Mouse (Mus musculus) liver, embryonic 14.5 days (tissue): ENCODE measurements at regions not wholly inside any gene's neighbourhood (a gene's known extent, or its start where the extent isn't known, plus 50 kb on each side); places are given as distances from the start of the nearest gene placed in this dataset.

ENCODE experiments used
- CTCF ChIP-seq: IDR thresholded peaks from 2 replicates; pipeline ENCODE4 v1.5.1; 2016; ENCODE audit warnings: antibody characterized with exemption, low read depth, control low read depth
- EP300 ChIP-seq: IDR thresholded peaks from 2 replicates; pipeline ENCODE4 v1.6.1; 2016; ENCODE audit warnings: antibody characterized with exemption, low read depth

GRCm38 (mm10) chr10:117983271-117983670 lies 137.4 kb upstream of the Rap1b start:
- TF ChIP-seq CTCF (no peak), EP300 (no peak)
